14 mouse cellular contexts compared by ENCODE assay signal in genomic region chr3:68453719-68454455, GRCm38 (mm10).
DNase-seq lines count a peak whose midpoint lies in the region; ATAC-seq lines count a peak whose summit lies in the region.
"Had no signal": no experiment of that assay in that cellular context is flagged by ENCODE, and none has a peak within 500 bp of the region (broad histone marks: within the 10 kb centered on the region; RNA-seq: fewer than 3 reads in every experiment).

No protein-coding gene starts in this region.

- H3K9ac ChIP-seq in heart, embryonic 14.5 days (ENCODE audit: low read length), result no peak overlapping the region
- no peak overlapping the region for H3K9ac ChIP-seq in forebrain, embryonic 16.5 days (replicated peaks; ENCODE audit: low read depth, low read length)

- peaks cover 0 to 13% of the 10 kb centered on the region in 2 experiments; a peak in 2 of 4 replicates for H3K4me1 ChIP-seq in heart, embryonic 14.5 days (ENCODE audit: control insufficient read depth in 2 of 2, insufficient read depth in 2 of 2, low read length in 2 of 2)
- H3K4me1 ChIP-seq in forebrain, embryonic 16.5 days (replicated peaks; ENCODE audit: control insufficient read depth, insufficient read depth, low read length), result no peaks in the 10 kb centered on the region

- H3K4me3 ChIP-seq in heart, embryonic 14.5 days (ENCODE audit: control insufficient read depth in 1 of 2, insufficient read depth in 1 of 2, low read depth in 1 of 2, low read length in 2 of 2), result no peak overlapping the region
- no peak overlapping the region for H3K4me3 ChIP-seq in forebrain, embryonic 16.5 days (replicated peaks; ENCODE audit: low read length)
- H3K4me3 ChIP-seq: left cerebral cortex, adult 2 months; megakaryocyte, embryonic 14.5 days had no signal

- H3K27ac ChIP-seq in heart, embryonic 14.5 days (replicated peaks in 1 of 2; ENCODE audit: control insufficient read depth in 1 of 2, insufficient read depth in 1 of 2, low read depth in 2 of 2, low read length in 2 of 2), result peak overlapping the region in 1 of 2 experiments; percentile 61; a peak in 2 of 4 replicates
- H3K27ac ChIP-seq in forebrain, embryonic 16.5 days (ENCODE audit: low read length), result no peak overlapping the region
- H3K27ac ChIP-seq: left cerebral cortex, adult 2 months had no signal

- no peaks in the 10 kb centered on the region for H3K27me3 ChIP-seq in heart, embryonic 14.5 days (ENCODE audit: control insufficient read depth, insufficient read depth, low read length)
- no peaks in the 10 kb centered on the region for H3K27me3 ChIP-seq in forebrain, embryonic 16.5 days (replicated peaks; ENCODE audit: control insufficient read depth, insufficient read depth, low read length)
- H3K27me3 ChIP-seq: megakaryocyte, embryonic 14.5 days had no signal

- peak overlapping the region; percentile 58 for H3K4me2 ChIP-seq in heart, embryonic 14.5 days (ENCODE audit: low read length)
- H3K4me2 ChIP-seq in forebrain, embryonic 16.5 days (ENCODE audit: low read length), result no peak overlapping the region
- H3K4me2 ChIP-seq: liver, embryonic 11.5 days had no signal

- WGBS in heart, embryonic 14.5 days, result 46% methylated on average over 10 of the region's 10 CpGs
- WGBS in forebrain, embryonic 16.5 days, result 70% methylated on average over 10 of the region's 10 CpGs

- DNase-seq in heart, postnatal 14 days, result no peak
- DNase-seq in embryo, embryonic 10 days (ENCODE audit: low spot score), result peak; percentile 83
- DNase-seq in fibroblast of lung, adult 2 months (ENCODE audit: low read depth), result peak; percentile 46
- peak; percentile 29 for DNase-seq in lung, postnatal 14 days
- no peak for DNase-seq in kidney, adult 9 months
- DNase-seq in adrenal gland, adult 18-20 months (ENCODE audit: low spot score in 2 of 2), result no peak
- DNase-seq: cerebellum, adult 9-10 months; right cerebral cortex, postnatal 4 days had no signal

- H3K9me3 ChIP-seq in heart, embryonic 14.5 days (ENCODE audit: control insufficient read depth, low read length), result no peaks in the 10 kb centered on the region
- no peaks in the 10 kb centered on the region for H3K9me3 ChIP-seq in forebrain, embryonic 16.5 days (ENCODE audit: control insufficient read depth, low read length)
- H3K9me3 ChIP-seq: megakaryocyte, embryonic 14.5 days had no signal

- intact Hi-C loops in heart, postnatal 14 days (cut with DNase I), result no loop called here

- no peak for ATAC-seq in heart, embryonic 14.5 days (ENCODE audit: insufficient number of reproducible peaks, insufficient read depth, low FRiP score, low read depth)
- ATAC-seq in forebrain, embryonic 16.5 days, result no peak
- ATAC-seq: CD4-positive, CD25-positive, alpha-beta regulatory T cell, adult 4 months had no signal

- no peaks in the 10 kb centered on the region for H3K36me3 ChIP-seq in heart, embryonic 14.5 days (ENCODE audit: control insufficient read depth, insufficient read depth, low read length)
- no peaks in the 10 kb centered on the region for H3K36me3 ChIP-seq in forebrain, embryonic 16.5 days (ENCODE audit: control insufficient read depth, insufficient read depth)

Comparison
In these comparisons a context has a peak if more than half of its experiments do, and no peak if none do; other contexts are left out.
1. DNase-seq: peak in embryo, embryonic 10 days (single experiment), fibroblast of lung, adult 2 months (single experiment) and lung, postnatal 14 days (single experiment); none in heart, postnatal 14 days (0 of 2), kidney, adult 9 months (single experiment) and adrenal gland, adult 18-20 months (0 of 2).